Mouse (Mus musculus) stomach, embryonic 16.5 days (tissue): ENCODE data around the gene Mtf2. TPM values are rescaled to one million over a fixed set of nuclear protein-coding genes. Genes with fewer than 3 reads are reported as not detected.
"Not testable (repeated sequence)": the region's sequence is repeated elsewhere in the genome, so short reads cannot be mapped to it uniquely, and the experiment has no call there.

Source experiments
- ATAC-seq: fragments of 200-750 bp; cut with Nextera tagmentation; 2 replicates; pipeline ENCODE4 v1.8.0; 2017; ENCODE audit warnings: moderate number of reproducible peaks, moderate TSS enrichment; ENCODE audit not compliant: insufficient read depth, low FRiP score
- H3K27ac ChIP-seq: fragments of 300-500 bp; sonication (generic); 2 replicates; pipeline ENCODE4 v1.5.1; 2014; ENCODE audit warnings: low read length
- H3K27me3 ChIP-seq: fragments of 300-500 bp; sonication (generic); 2 replicates; pipeline ENCODE4 v1.6.1; 2014; ENCODE audit warnings: low read length, control low read depth, mixed read lengths; ENCODE audit not compliant: control insufficient read depth, insufficient read depth
- H3K36me3 ChIP-seq: fragments of 300-500 bp; sonication (generic); 2 replicates; pipeline ENCODE4 v1.6.1; 2014; ENCODE audit warnings: low read length; ENCODE audit not compliant: control insufficient read depth, insufficient read depth
- H3K4me1 ChIP-seq: fragments of 300-500 bp; sonication (generic); 2 replicates; pipeline ENCODE4 v1.6.1; 2014; ENCODE audit warnings: low read length, control low read depth, mixed read lengths; ENCODE audit not compliant: control insufficient read depth, insufficient read depth
- H3K4me2 ChIP-seq: fragments of 300-500 bp; sonication (generic); 2 replicates; pipeline ENCODE4 v1.6.1; 2014; ENCODE audit warnings: low read depth, low read length, mixed read lengths
- H3K4me3 ChIP-seq: fragments of 300-500 bp; sonication (generic); replicated peaks from 2 replicates; pipeline ENCODE4 v1.5.1; 2014; ENCODE audit warnings: mild to moderate bottlenecking, low read length
- H3K9ac ChIP-seq: fragments of 300-500 bp; sonication (generic); 2 replicates; pipeline ENCODE4 v1.6.1; 2014; ENCODE audit warnings: low read length
- H3K9me3 ChIP-seq: fragments of 300-500 bp; sonication (generic); replicated peaks from 2 replicates; pipeline ENCODE4 v1.6.1; 2016; ENCODE audit warnings: low read length, control low read depth; ENCODE audit not compliant: control insufficient read depth
- WGBS: fragments of 180-500 bp; shearing (Covaris S2); extraction: QIAGEN DNeasy Blood & Tissue Kit; methylation state at CpG from one replicate; pipeline ENCODE4 v1.1.7; 2014; 5-methylcytosine and 5-hydroxymethylcytosine counted together
- polyA plus RNA-seq: library from polyadenylated mRNA; unstranded; fragments of >200 nt; fragmentation: Nextera tagmentation; extraction: Ambion mirVana; gene quantifications from 2 replicates; pipeline ENCODE4 v1.2.1, GENCODE M21; 2015

The Mtf2 gene
- polyA plus RNA-seq, 1 experiment from 2014 or later = 57.0 TPM

GRCm38 (mm10) chr5:108035523-108035922 is 30.0 kb upstream of the Mtf2 start:
- Histone ChIP-seq H3K4me2 (no peak overlapping the region), H3K4me1 (no peaks in the 10 kb centered on the region), H3K27me3 (no peaks in the 10 kb centered on the region), H3K36me3 (no peaks in the 10 kb centered on the region), H3K27ac (no peak overlapping the region), H3K9ac (no peak overlapping the region), H3K4me3 (no peak overlapping the region), H3K9me3 (no peaks in the 10 kb centered on the region)
- WGBS = 21% methylated on average over 2 of the region's 2 CpGs
- ATAC-seq = no peak

GRCm38 (mm10) chr5:108042061-108042460 is 23.4 kb upstream of the Mtf2 start:
- Histone ChIP-seq H3K36me3 (no peaks in the 10 kb centered on the region), H3K4me1 (no peaks in the 10 kb centered on the region), H3K9me3 (no peaks in the 10 kb centered on the region), H3K4me2 (no peak overlapping the region), H3K27ac (no peak overlapping the region), H3K9ac (no peak overlapping the region), H3K27me3 (no peaks in the 10 kb centered on the region), H3K4me3 (no peak overlapping the region)
- ATAC-seq = no peak
- WGBS = 86% methylated on average over 5 of the region's 5 CpGs

- Histone ChIP-seq H3K4me1 (no peaks in the 10 kb centered on the region), H3K36me3 (no peaks in the 10 kb centered on the region), H3K27ac (no peak overlapping the region), H3K9me3 (no peaks in the 10 kb centered on the region), H3K9ac (no peak overlapping the region), H3K4me2 (no peak overlapping the region), H3K4me3 (no peak overlapping the region), H3K27me3 (no peaks in the 10 kb centered on the region)
- no peak for ATAC-seq
- 42% methylated on average over 1 of the region's 1 CpGs for WGBS
Observed at GRCm38 (mm10) chr5:108043908-108044307, 21.6 kb upstream of the Mtf2 start.

GRCm38 (mm10) chr5:108049711-108050268 is 15.7 kb upstream of the Mtf2 start:
- Histone ChIP-seq H3K9ac (no peak overlapping the region), H3K4me2 (no peak overlapping the region), H3K27ac (no peak overlapping the region), H3K27me3 (no peaks in the 10 kb centered on the region), H3K36me3 (no peaks in the 10 kb centered on the region), H3K9me3 (no peaks in the 10 kb centered on the region), H3K4me3 (no peak overlapping the region), H3K4me1 (no peaks in the 10 kb centered on the region)
- no peak for ATAC-seq
- 7% methylated on average over 3 of the region's 3 CpGs for WGBS

DNA sequence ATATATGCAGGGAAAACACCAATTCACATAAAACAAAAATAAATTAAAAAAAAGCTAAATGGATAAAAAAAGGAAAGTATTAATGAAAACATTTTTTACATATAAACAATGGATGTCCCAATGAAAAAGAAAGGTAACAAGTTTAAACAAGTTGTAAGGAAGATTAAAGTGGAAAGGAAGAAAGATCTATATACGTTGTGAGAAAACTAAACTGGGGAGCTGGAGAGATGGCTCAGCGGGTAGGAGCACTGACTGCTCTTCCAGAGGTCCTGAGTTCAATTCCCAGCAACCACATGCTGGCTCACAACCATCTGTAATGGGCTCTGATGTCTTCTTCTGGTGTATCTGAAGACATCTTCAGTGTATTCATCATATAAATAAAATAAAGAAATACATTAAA is 14.4 kb upstream of the Mtf2 start:
- H3K27me3 ChIP-seq = no peaks in the 10 kb centered on the region
- H3K4me2 ChIP-seq = no peak overlapping the region

DNA sequence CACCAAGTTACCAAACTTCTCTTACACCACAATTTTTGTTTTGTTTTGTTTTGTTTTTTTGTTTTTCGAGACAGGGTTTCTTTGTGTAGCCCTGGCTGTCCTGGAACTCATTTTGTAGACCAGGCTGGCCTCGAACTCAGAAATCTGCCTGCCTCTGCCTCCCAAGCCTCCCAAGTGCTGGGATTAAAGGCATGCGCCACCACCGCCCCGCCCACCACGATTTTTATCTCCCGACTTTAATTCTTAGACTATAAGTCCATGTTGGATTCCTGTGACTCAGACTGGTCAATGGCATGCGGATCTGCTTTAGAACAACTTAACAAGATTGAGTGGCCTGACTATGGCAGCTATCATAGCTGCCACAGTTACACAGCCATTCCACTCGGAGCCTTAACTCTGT is 13.7 kb upstream of the Mtf2 start:
- 88% methylated on average over 9 of the region's 9 CpGs for WGBS
- not testable (repeated sequence) for H3K9ac ChIP-seq, H3K36me3 ChIP-seq, H3K27me3 ChIP-seq, ATAC-seq, H3K9me3 ChIP-seq, H3K4me2 ChIP-seq, H3K4me3 ChIP-seq, H3K27ac ChIP-seq, H3K4me1 ChIP-seq

More for the DNA sequence above, 14.4 kb upstream of the Mtf2 start:
- ATAC-seq = no peak
- WGBS = 83% methylated on average over 2 of the region's 2 CpGs
- no peaks in the 10 kb centered on the region for H3K36me3 ChIP-seq
- H3K9me3 ChIP-seq = no peaks in the 10 kb centered on the region
- H3K4me3 ChIP-seq = no peak overlapping the region
- no peak overlapping the region for H3K27ac ChIP-seq
- H3K9ac ChIP-seq = no peak overlapping the region
- H3K4me1 ChIP-seq = no peaks in the 10 kb centered on the region

GRCm38 (mm10) chr5:108052200-108052599 is 13.3 kb upstream of the Mtf2 start:
- 86% methylated on average over 1 of the region's 1 CpGs for WGBS

DNA sequence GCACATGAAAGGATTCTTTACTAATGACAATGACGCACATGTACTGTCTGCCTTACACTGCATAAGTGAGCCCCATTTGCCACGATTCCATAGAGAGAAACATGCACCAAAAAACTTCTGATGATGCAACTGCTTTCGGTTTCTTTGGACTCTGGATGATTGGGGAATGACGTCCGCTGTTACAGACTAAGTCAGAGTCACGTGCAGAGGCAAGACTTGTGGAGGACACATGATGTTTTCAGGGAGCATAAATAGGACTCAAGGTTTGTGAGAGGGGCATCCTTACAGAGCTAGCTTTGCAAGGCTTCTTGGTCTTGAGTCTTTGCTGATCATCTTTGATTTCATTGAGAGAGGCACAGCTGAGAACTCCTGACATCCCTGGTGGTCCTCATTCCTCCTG is 11.9 kb upstream of the Mtf2 start:
- Histone ChIP-seq H3K4me3 (no peak overlapping the region), H3K36me3 (no peaks in the 10 kb centered on the region), H3K27me3 (no peaks in the 10 kb centered on the region), H3K9ac (no peak overlapping the region), H3K27ac (no peak overlapping the region), H3K9me3 (no peaks in the 10 kb centered on the region), H3K4me2 (no peak overlapping the region), H3K4me1 (no peaks in the 10 kb centered on the region)
- no peak for ATAC-seq
- WGBS = 88% methylated on average over 6 of the region's 6 CpGs

More at GRCm38 (mm10) chr5:108052200-108052599, 13.3 kb upstream of the Mtf2 start:
- Histone ChIP-seq H3K4me2 (no peak overlapping the region), H3K9me3 (no peaks in the 10 kb centered on the region), H3K9ac (no peak overlapping the region), H3K27ac (no peak overlapping the region), H3K4me1 (no peaks in the 10 kb centered on the region), H3K27me3 (no peaks in the 10 kb centered on the region), H3K36me3 (no peaks in the 10 kb centered on the region), H3K4me3 (no peak overlapping the region)
- no peak for ATAC-seq

GRCm38 (mm10) chr5:108060413-108060812 is 5.1 kb upstream of the Mtf2 start:
- no peaks in the 10 kb centered on the region for H3K36me3 ChIP-seq
- H3K9me3 ChIP-seq = no peaks in the 10 kb centered on the region
- no peak overlapping the region for H3K4me3 ChIP-seq
- H3K9ac ChIP-seq = no peak overlapping the region
- H3K4me1 ChIP-seq = no peaks in the 10 kb centered on the region
- ATAC-seq = no peak
- WGBS = 90% methylated on average over 9 of the region's 9 CpGs
- H3K27ac ChIP-seq = no peak overlapping the region
- H3K4me2 ChIP-seq = no peak overlapping the region
- no peaks in the 10 kb centered on the region for H3K27me3 ChIP-seq
